13 mouse cellular contexts compared by ENCODE assay signal in genomic region chr16:44103806-44104766, GRCm38 (mm10). TPM values are rescaled to one million over a fixed set of nuclear protein-coding genes. Genes with fewer than 3 reads are reported as not detected.
DNase-seq lines count a peak whose midpoint lies in the region; ATAC-seq and TF ChIP-seq lines count a peak whose summit lies in the region.
"Had no signal": no experiment of that assay in that cellular context is flagged by ENCODE, and none has a peak within 500 bp of the region (broad histone marks: within the 10 kb centered on the region; RNA-seq: fewer than 3 reads in every experiment).

No protein-coding gene starts in this region.

- H3K4me1 ChIP-seq in lung, embryonic 14.5 days (ENCODE audit: insufficient read depth), result no peaks in the 10 kb centered on the region
- peaks cover 2% of the 10 kb centered on the region for H3K4me1 ChIP-seq in bone marrow, adult 2 months (ENCODE audit: control insufficient read depth, insufficient read depth, low read length)
- H3K4me1 ChIP-seq in limb, embryonic 15.5 days, result no peaks in the 10 kb centered on the region
- H3K4me1 ChIP-seq: heart, embryonic 15.5 days; lung, embryonic 15.5 days; midbrain, embryonic 13.5 days had no signal

- DNase-seq in lung, embryonic 14.5 days, result no peak
- no peak for DNase-seq in lung, adult 18-20 months
- peak; percentile 50 for DNase-seq in ES-CJ7 (ENCODE audit: low read depth, low spot score)
- DNase-seq in layer of hippocampus, adult 9-11 months, result no peak
- DNase-seq in frontal cortex, postnatal 25 days (ENCODE audit: low spot score in 2 of 2), result no peak
- no peak for DNase-seq in left cerebral cortex, postnatal 10 days (ENCODE audit: extremely low spot score in 1 of 2, low spot score in 2 of 2)
- DNase-seq: right cerebral cortex, postnatal 25 days had no signal

- intact Hi-C loops in left cerebral cortex, postnatal 10 days (cut with DNase I), result no loop called here

- no peak for TF ChIP-seq POLR2A in bone marrow, adult 2 months (IDR thresholded peaks at IDR 0.05; ENCODE audit: borderline replicate concordance, control insufficient read depth, low read depth, low read length)

- no peak overlapping the region for H3K27ac ChIP-seq in lung, embryonic 14.5 days (ENCODE audit: low read depth)
- H3K27ac ChIP-seq in bone marrow, adult 2 months (ENCODE audit: control insufficient read depth, insufficient read depth, low read depth, low read length, poor library complexity), result peak overlapping the region; percentile 29; the same call in 1 of the 2 replicates
- H3K27ac ChIP-seq in limb, embryonic 15.5 days, result peak overlapping the region; percentile 52
- H3K27ac ChIP-seq: heart, embryonic 15.5 days; hindbrain, postnatal 0 days; lung, embryonic 15.5 days; midbrain, embryonic 13.5 days had no signal

- no peak overlapping the region for H3K4me2 ChIP-seq in lung, embryonic 14.5 days
- H3K4me2 ChIP-seq in limb, embryonic 15.5 days, result no peak overlapping the region
- H3K4me2 ChIP-seq: heart, embryonic 15.5 days; lung, embryonic 15.5 days; midbrain, embryonic 13.5 days had no signal

- 88% methylated on average over 18 of the region's 18 CpGs for WGBS in lung, embryonic 14.5 days
- WGBS in bone marrow, adult 2 months, result 59% methylated on average over 18 of the region's 18 CpGs
- WGBS in limb, embryonic 15.5 days, result 78% methylated on average over 18 of the region's 18 CpGs

- 0 out of 2 replicates have a peak, but pooled peaks have one; percentile 16 for TF ChIP-seq CTCF in lung, embryonic 14.5 days (IDR thresholded peaks at IDR 0.05; ENCODE audit: low read depth)
- TF ChIP-seq CTCF in bone marrow, adult 2 months (IDR thresholded peaks at IDR 0.05; ENCODE audit: control insufficient read depth, insufficient read depth, low read length), result no peak

- no peak for ATAC-seq in lung, embryonic 14.5 days (ENCODE audit: insufficient read depth)
- ATAC-seq in limb, embryonic 15.5 days (ENCODE audit: insufficient number of reproducible peaks, low FRiP score, low TSS enrichment, low read depth), result no peak
- ATAC-seq: hindbrain, postnatal 0 days; midbrain, embryonic 13.5 days had no signal

- no peak overlapping the region for H3K4me3 ChIP-seq in lung, embryonic 14.5 days (ENCODE audit: low read depth, low read length)
- no peak overlapping the region for H3K4me3 ChIP-seq in bone marrow, adult 2 months (replicated peaks; ENCODE audit: control insufficient read depth, low read depth, low read length)
- no peak overlapping the region for H3K4me3 ChIP-seq in limb, embryonic 15.5 days
- H3K4me3 ChIP-seq: heart, embryonic 15.5 days; lung, embryonic 15.5 days; midbrain, embryonic 13.5 days had no signal

- no peaks in the 10 kb centered on the region for H3K27me3 ChIP-seq in lung, embryonic 14.5 days (ENCODE audit: insufficient read depth, low read length)
- no peaks in the 10 kb centered on the region for H3K27me3 ChIP-seq in limb, embryonic 15.5 days
- H3K27me3 ChIP-seq: heart, embryonic 15.5 days; lung, embryonic 15.5 days; midbrain, embryonic 13.5 days had no signal

- no peaks in the 10 kb centered on the region for H3K9me3 ChIP-seq in lung, embryonic 14.5 days (ENCODE audit: low read depth, low read length)
- H3K9me3 ChIP-seq in limb, embryonic 15.5 days, result no peaks in the 10 kb centered on the region
- H3K9me3 ChIP-seq: heart, embryonic 15.5 days; lung, embryonic 15.5 days; midbrain, embryonic 13.5 days had no signal

- peaks cover 70% of the 10 kb centered on the region for H3K36me3 ChIP-seq in lung, embryonic 14.5 days (ENCODE audit: insufficient read depth)
- peaks cover 65% of the 10 kb centered on the region for H3K36me3 ChIP-seq in limb, embryonic 15.5 days

- no peak overlapping the region for H3K9ac ChIP-seq in lung, embryonic 14.5 days
- no peak overlapping the region for H3K9ac ChIP-seq in limb, embryonic 15.5 days
- H3K9ac ChIP-seq: heart, embryonic 15.5 days; lung, embryonic 15.5 days; midbrain, embryonic 13.5 days had no signal

RNA-seq across cellular contexts. Expression of gene Atp6v1a, which starts 35.4 kb away (rescaled TPM):
- polyA plus RNA-seq in lung, embryonic 14.5 days (2014; fragmentation: Nextera tagmentation; extraction: Ambion mirVana), result 56.4 and 59.6 TPM in 2 replicates
- 6.4 and 19.8 TPM in 2 replicates for polyA plus RNA-seq in bone marrow, adult 2 months (2011; ENCODE audit: insufficient read depth, insufficient read length, low replicate concordance, missing spikeins)
- polyA plus RNA-seq in limb, embryonic 15.5 days (2015; fragmentation: Nextera tagmentation; extraction: Ambion mirVana), result 58.9 and 65.1 TPM in 2 replicates
- total RNA-seq in left cerebral cortex, postnatal 10 days (2021), result 100 to 1,000 TPM; 413 to 416 TPM

RNA-seq across cellular contexts. Expression of gene Naa50, which starts 35.5 kb away (rescaled TPM):
- 79.0 and 82.6 TPM in 2 replicates for polyA plus RNA-seq in lung, embryonic 14.5 days (2014; fragmentation: Nextera tagmentation; extraction: Ambion mirVana)
- 28.1 and 38.1 TPM in 2 replicates for polyA plus RNA-seq in bone marrow, adult 2 months (2011; ENCODE audit: insufficient read depth, insufficient read length, low replicate concordance, missing spikeins)
- polyA plus RNA-seq in limb, embryonic 15.5 days (2015; fragmentation: Nextera tagmentation; extraction: Ambion mirVana), result 115 and 134 TPM in 2 replicates
- total RNA-seq in left cerebral cortex, postnatal 10 days (2021), result 10 to 100 TPM; 53.9 to 55.2 TPM

RNA-seq across cellular contexts. Expression of gene Gramd1c, which starts 40.9 kb away (rescaled TPM):
- polyA plus RNA-seq in lung, embryonic 14.5 days (2014; fragmentation: Nextera tagmentation; extraction: Ambion mirVana), result 5.6 and 6.6 TPM in 2 replicates
- polyA plus RNA-seq in bone marrow, adult 2 months (2011; ENCODE audit: insufficient read depth, insufficient read length, low replicate concordance, missing spikeins), result 4.5 and 6.3 TPM in 2 replicates
- polyA plus RNA-seq in limb, embryonic 15.5 days (2015; fragmentation: Nextera tagmentation; extraction: Ambion mirVana), result 4.6 and 6.3 TPM in 2 replicates
- 1 to 10 TPM; 2.2 to 2.9 TPM for total RNA-seq in left cerebral cortex, postnatal 10 days (2021)
